Mouse (Mus musculus): ENCODE results near the gene Pcca.

The Pcca gene

GRCm38 (mm10) chr14:122837018-122837417 lies 302.9 kb downstream of the Pcca start:
- no peak for DNase-seq (ENCODE audit: low read depth)

GRCm38 (mm10) chr14:122852506-122853057 lies 318.5 kb downstream of the Pcca start:
- no peak for DNase-seq (ENCODE audit: low read depth)

GRCm38 (mm10) chr14:122859792-122860191 lies 325.7 kb downstream of the Pcca start:
- peak; percentile 23 for DNase-seq (ENCODE audit: low read depth)

GRCm38 (mm10) chr14:122862623-122863022 lies 328.5 kb downstream of the Pcca start:
- DNase-seq (ENCODE audit: low read depth) = no peak

GRCm38 (mm10) chr14:122865462-122866129 lies 331.5 kb downstream of the Pcca start:
- DNase-seq (ENCODE audit: low read depth) = no peak

GRCm38 (mm10) chr14:122867531-122868285 lies 333.6 kb downstream of the Pcca start:
- DNase-seq (ENCODE audit: low read depth) = peak; percentile 37

- DNase-seq (ENCODE audit: low read depth) = no peak
Observed at GRCm38 (mm10) chr14:122869831-122870230, 335.7 kb downstream of the Pcca start.

GRCm38 (mm10) chr14:122871841-122872580 lies 337.9 kb downstream of the Pcca start:
- DNase-seq (ENCODE audit: low read depth) = no peak

- DNase-seq (ENCODE audit: low read depth) = no peak
Observed at GRCm38 (mm10) chr14:122872612-122873011, 338.5 kb downstream of the Pcca start.

- DNase-seq (ENCODE audit: low read depth) = no peak
Observed at GRCm38 (mm10) chr14:122875056-122875455, 340.9 kb downstream of the Pcca start.

GRCm38 (mm10) chr14:122875636-122876035 lies 341.5 kb downstream of the Pcca start:
- DNase-seq (ENCODE audit: low read depth) = no peak

- DNase-seq (ENCODE audit: low read depth) = peak; percentile 81
Observed at GRCm38 (mm10) chr14:122876163-122876562, 342.0 kb downstream of the Pcca start.

GRCm38 (mm10) chr14:122876723-122877122 lies 342.6 kb downstream of the Pcca start:
- no peak for DNase-seq (ENCODE audit: low read depth)

- no peak for DNase-seq (ENCODE audit: low read depth)
Observed at GRCm38 (mm10) chr14:122877787-122878186, 343.7 kb downstream of the Pcca start.

- no peak for DNase-seq (ENCODE audit: low read depth)
Observed at GRCm38 (mm10) chr14:122880291-122880690, 346.2 kb downstream of the Pcca start.

GRCm38 (mm10) chr14:122881699-122882098 lies 347.6 kb downstream of the Pcca start:
- no peak for DNase-seq (ENCODE audit: low read depth)

- no peak for DNase-seq (ENCODE audit: low read depth)
Observed at GRCm38 (mm10) chr14:122882201-122882639, 348.1 kb downstream of the Pcca start.

- DNase-seq (ENCODE audit: low read depth) = no peak
Observed at GRCm38 (mm10) chr14:122882795-122883409, 348.8 kb downstream of the Pcca start.

- DNase-seq (ENCODE audit: low read depth) = no peak
Observed at GRCm38 (mm10) chr14:122883410-122883806, 349.3 kb downstream of the Pcca start.

GRCm38 (mm10) chr14:122883821-122884584 lies 349.9 kb downstream of the Pcca start:
- peak; percentile 75 for DNase-seq (ENCODE audit: low read depth)

GRCm38 (mm10) chr14:122885893-122886292 lies 351.8 kb downstream of the Pcca start:
- no peak for DNase-seq (ENCODE audit: low read depth)

All from NIH3T3 (cell line).